Mouse (Mus musculus) thymus, postnatal 10 days (tissue): ENCODE results near the gene Hepacam.

ENCODE experiments used
- DNase-seq, 2 experiments: peaks; one replicate each; pipeline ENCODE4 v3.0.0; 2021; ENCODE audit warnings: low spot score in 2 of 2

Hepacam gene

DNA sequence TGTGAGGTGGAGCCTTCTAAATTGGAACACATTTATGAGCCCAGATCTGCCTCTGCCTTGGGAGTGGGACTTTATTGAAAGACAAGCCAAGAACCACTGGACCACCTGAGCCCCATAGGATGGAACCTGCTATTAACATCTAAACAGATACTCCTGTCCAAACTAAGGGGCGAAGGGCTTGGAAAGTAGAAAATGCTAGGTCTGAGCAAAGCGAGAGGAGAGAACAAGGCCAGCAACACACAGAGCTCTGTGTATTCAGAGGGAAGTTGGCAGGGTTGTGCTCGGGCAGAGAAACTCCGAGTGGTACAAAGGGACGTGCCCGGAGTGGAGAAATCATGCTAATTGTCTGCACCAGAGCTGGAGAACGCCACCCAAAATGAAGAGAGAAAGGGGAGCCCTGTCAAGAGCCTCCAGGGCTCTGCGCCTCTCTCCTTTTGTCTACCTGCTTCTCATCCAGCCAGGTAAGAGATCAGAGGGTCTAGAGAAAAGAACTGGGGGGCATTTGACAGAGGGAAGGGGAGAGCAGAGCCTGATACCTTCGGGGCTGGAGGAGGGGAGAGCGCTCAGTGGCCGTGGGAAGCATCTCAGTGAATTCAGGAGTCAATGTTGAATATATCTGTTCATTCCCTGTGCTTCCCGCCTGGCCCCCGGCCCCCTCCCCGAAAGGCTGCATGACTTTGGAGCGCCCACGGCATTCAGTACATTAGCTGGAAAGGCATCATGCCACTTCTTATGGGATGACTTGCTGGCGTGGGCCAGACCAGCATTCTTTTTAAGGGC is at the start of gene Hepacam:
Hepacam (plus strand) TSS at position 51 of the 780 bp plus-strand sequence.
- no peak for DNase-seq

DNA sequence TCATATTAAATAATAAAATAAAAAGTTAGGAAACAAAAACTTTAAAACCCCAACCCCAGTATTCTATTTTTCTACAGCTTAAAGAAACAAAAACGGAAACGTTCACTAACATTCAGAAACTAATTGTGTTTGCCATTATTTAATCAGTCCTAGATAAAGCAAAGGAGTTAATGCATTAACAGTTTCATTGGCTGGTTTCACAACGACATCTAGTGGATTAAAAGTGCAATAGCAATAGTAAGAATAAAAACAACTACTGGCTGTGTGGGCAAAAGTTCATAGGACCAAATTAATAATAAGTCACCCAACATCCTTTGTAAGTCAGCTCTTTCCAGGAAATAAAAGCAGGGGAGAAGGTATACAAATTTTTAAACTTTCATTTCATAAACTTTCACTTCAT is 37.7 kb upstream of the Hepacam start:
- DNase-seq = peak in 1 of 2 experiments; percentile 12

DNA sequence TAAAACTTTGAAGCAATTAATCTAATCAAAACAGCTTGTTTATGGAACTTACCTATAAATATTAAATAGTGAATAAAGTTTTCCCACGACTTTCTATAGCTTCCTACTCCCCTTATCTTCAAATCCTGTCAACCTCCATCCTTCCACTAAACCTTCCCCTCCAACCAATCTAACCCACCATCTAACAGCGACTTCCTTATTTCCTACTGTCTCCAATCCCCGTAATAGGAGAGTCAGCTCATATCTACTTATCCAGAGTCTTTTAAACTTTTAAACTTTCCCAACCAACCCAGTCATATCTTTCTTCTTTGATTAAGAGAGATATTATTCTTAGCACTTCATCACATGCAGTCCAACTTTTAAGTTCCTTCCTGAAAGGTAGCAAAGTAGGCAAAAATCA is 21.7 kb upstream of the Hepacam start:
- DNase-seq = no peak

DNA sequence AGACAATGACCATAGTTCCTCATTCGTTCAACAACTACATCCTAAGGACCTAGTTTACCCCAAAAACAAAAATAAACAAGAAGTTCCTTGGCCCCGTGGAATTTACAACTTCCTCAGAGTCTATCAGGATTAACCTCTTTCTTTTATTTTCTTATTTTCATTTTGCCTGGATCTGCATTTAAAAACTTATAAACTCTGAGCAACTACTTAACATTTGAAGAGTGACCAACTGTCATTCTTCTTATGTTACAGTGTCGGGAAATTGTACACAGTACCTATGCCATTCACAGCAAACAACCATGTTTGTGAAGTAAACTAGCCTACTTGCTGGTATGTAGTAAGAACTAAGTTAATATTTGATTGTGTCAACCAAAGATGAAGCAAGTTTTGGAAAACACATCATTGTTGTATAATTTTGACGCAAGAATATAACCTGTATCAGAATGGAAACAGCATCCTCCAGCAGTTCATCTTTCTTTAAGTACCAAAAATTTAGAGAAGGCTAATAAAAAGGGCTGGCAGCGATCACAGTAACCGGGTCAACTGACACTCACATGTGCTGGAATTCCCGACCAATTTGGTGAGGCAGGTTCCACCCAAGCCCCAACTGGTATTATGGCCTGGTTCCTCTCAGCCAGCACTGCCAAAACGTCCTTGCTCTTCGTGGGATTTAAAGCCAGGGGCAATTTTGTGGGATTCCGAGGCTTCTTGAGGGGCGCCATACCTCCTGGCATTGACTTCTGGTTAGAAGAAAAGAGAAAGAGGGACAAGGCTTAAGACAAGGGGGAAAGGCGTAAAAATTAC is 19.8 kb upstream of the Hepacam start:
- DNase-seq = peak in 1 of 2 experiments; percentile 16

DNA sequence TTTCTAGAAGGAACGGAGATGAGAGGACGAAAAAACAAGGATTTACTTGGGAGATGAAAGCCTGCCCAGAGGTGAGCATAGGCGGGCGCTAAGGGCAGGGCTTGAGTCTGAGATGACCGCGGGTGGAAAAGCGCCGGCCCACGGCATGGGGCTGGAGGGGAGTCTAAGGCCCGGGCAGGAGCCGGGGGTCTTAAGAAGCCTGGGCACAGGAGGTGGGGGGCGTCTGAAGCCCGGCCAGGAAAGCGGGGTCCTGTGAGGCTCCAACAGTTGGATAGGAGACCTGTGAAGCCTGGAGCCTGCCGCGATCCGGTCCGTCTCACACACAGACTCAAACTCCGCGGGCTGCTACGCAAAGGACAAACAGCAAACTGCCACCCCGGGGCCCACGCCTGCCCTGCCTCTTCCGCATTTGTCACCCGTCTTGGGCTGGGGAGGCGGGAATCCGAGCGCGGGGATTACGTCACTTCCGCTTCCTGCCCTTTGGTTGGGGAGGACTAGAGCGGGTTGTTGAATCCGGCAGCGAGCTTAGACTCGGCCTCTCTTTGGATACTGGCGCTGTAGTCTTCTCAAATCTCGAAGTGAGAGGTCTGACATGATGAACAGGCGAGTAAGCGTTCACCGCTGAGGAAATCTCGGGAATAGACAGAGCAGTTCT is 19.0 kb upstream of the Hepacam start, which contains the start of gene Ccdc15:
Ccdc15 (minus strand) TSS at position 445 of the 655 bp plus-strand sequence.
- peak; percentile 97 to 98 for DNase-seq

DNA sequence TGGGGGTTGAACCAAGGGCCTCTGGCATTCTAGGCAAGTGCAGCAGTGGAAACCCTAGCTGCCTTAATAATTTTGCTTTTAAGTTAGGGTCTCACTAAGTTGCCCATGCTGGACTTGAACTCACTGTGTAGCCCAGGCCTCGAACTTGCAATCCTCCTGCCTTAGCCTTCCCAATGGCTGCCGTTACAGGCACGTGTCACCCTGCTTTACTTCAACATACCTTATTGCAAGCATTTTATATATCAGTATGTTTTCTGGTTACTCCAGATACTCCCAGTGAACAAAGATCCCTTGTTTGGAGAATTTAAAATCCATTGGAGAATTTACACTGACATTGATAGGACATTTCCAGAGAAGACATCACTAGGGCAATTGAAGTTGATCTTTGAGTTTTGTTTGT is 18.1 kb upstream of the Hepacam start:
- DNase-seq = no peak

DNA sequence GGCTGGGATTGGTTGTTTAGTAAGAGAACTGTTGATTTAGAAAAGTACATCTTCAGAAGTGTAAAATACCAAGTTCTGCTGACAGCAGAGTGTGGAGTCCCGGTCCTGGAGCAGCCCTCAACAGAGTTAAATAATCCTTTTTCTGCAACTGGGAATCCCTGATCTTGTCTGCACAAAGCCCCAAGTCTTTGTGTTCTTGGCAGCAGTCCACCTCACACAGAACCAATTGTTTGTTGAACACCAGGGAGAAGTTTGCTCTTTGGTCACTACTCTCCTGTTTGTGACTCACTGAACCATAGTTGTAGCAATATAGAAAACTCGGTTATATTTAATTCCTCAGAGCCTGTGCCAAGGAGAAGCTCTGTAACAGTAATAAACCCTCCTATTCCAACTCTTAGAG is 15.9 kb upstream of the Hepacam start:
- no peak for DNase-seq

DNA sequence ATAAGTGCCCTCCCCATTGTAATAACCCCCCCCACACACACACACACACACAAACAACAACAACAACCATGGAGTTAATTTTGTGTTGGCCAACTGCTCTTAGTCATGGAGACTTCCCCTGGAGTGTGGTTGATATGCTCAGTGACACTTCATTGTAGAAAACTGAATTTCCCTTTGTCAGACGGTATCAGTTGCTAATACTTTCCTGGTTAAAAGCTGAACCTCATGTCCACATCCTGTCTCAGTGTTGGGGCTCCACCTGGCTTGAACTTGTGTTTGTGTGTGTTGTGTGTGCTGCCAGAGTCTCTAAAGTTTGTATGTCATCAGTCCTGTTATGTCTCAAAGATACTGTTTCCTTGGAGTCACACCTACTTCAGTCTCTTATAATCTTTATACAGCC is 12.7 kb upstream of the Hepacam start:
- DNase-seq = no peak

DNA sequence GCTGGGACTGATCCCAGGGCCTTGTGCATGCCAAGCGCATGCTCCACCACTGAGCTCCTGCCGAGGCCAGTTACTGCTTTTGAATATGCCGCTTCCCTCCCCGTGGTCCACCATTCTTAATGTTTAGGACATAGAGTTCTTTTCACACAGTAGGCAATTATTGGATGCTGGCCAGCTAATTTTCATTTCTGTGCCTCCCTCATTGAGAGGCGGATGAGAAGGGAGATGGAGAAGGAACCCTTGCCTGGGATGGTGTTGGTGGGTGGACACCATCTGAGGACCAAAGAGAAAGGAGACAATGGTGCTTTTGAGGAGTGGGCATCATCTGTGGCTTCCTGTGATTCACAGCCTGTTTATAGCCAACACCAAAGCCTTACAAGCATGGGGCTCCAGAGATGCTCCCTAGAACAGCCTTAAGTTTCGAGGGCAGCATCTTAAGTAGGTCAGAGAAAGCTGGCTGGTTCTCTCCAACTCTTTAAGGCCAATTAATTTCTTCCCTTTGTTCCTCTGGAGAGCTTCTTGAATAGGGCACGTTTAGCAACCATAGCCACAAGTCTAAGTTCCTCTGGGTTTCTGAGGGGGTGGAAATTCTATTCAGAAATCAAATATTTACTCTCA is 8.3 kb upstream of the Hepacam start:
- no peak for DNase-seq

DNA sequence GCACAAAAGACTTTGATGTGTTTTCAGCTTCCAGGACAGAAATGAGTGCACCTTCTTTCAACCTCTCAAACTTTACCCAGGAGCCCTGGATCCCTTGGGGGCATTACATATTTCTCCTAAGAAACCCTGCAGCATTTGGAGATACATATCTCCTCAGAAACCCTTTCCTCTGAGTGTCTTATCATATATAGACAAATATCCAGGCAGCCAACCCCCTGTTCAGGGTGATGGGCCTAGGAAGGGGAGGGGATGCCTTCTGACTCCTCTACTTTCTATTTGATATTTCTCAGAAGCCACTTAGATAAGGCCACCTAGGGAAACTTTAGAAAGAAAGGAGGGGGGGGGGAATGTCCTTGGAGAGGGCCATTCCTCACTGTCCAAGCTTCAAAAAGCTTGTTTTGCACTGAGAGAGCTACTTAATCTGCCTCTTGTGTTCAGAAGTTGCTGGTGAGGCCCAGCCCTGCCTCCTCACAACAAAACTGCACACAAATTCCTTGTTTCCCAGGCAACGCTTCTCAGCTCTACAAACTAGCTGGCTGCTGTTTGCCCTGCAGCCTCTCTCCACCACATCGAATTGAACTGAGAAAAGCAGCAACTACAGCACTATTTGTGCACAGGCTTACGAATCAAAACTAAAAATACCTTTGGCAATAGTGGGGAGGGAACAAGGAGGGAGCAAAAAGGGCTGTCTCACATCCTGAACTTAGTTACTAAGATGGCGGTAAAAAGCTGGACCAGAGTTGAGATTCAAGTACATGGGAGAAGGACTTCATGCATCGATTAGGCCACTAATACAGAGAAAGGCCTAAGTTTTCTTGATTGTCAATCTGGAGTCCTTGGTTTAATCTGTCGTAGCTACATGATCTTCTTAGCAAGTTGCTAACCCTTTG is 7.6 kb upstream of the Hepacam start:
- no peak for DNase-seq

DNA sequence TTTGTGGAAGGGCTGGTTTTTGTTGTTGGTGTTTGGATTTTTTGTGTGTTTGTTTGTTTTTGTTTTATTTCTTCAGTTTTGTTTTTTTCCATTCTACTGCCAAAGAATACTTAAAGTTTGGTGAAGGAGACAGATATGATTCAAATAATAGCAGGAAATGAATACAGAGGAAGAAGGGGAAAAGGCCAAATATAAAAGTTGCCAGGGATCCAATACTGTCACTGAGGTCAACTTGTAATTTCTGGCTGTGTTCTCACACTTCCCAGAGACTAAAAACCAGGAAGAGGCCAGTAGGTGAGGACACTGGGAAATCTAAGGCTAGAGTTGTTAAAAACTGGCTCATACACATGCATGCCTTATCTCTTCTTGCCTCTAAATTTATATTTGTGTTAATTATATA is 5.1 kb upstream of the Hepacam start:
- DNase-seq = no peak

DNA sequence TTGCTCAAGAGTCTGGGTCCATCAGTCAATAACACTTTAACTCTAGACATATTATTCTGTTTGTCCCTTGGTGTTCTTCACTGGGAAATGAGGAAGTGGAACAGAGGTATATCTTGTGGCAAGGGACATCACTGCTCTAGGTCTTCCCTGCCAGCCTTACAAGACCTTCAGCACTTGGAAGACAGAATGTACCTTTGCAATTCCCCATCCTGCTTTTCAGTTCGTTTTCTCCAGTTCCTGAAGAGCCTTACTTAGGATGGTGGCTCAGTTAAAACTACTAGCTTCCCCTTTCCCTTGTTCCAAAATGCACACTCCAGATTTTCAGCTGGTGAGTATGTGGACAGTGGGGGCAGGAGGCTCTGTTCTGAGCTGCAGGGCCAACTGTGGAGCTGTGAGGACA is 4.3 kb upstream of the Hepacam start:
- no peak for DNase-seq

DNA sequence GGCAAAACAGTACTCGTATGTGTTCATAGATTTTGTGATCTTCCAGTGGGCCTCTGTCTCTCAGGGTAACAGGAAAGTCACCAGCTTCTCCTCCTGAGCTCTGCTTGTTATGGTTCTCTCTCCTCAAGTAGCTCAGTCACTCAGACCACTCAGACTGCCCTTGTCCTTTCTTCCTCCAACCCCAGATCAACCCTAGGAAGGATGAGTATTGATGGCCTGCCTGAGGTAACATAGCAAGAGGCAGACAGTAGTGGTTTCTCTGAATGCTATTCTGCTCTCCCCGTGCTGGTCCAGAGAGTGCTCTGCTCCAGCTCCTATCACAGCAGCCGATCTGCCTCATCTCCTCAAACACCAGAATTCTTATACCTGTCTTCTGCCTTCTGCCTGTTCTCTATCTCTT is 3.6 kb upstream of the Hepacam start:
- no peak for DNase-seq

DNA sequence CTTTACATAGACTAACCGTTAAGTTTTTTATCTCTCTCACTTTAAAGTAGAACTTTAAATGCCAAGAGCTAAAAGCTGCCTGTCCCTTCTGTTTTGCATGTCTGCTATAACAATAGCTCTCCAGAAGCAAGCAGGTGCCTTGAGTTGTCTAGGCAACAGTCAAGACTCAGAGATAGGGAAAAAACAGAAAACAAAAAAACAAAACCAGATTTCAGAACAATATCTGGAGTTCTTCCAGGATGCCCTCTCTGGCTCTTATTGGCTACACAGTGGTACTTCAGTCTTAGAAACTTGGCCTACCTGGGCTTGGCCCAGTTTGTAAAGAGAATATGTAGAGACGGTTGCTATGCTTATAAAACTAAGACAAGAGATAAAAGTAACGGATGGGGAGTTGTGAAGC is 2.8 kb upstream of the Hepacam start:
- no peak for DNase-seq

DNA sequence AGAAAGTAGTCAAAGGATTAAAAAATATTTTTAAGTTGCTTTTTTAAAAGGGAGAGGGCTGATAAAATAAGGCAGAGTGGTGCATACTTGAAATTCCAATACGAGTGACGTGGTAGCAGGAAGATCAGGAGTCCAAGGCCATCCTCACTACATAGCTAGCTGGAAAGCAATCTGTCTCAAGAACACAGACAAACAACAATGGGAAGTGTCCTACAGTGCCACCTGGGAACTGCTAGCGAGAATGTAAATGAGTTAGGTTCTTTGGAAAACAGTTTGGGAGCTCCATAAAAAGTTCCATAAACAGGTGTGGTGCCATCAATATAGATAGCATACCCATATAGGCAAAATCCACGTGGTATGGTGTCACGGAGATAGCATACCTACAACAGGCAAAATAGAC is 1.4 kb upstream of the Hepacam start:
- no peak for DNase-seq

DNA sequence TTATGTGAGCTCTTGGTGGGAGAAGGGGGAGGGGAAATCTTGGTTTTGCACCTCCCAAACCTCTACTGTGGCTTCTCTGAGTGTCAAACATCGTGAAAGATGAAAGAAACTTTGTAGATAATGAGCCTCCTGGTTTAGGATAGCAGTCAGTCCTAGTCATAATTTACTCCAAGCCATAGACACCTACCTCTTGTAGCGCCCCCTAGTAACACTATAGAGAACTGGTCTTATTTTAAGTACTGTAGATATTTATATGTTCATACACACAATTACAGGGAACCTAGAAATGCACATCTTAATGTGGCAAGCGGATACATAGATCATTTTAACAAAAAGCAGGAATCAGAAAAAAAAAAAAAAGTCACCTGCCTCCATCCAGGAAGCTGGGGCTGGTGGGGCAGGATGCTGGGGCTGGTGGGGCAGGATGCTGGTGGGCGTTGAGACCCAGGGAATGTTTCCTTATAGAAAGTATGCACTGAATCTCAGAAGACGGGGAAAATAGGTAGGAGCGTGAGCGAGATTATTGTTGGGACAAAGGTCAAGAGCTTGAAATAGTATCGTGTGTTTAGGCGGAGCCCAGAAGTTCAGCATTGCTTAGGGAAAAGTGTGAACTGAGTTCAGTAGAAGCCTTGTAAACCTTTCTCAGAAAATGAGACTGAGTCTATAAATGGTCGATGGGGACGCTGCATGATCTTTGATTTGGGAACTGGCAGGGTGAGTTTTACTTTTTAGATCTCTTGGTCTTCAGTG is 1.1 kb downstream of the Hepacam start:
- DNase-seq = no peak

DNA sequence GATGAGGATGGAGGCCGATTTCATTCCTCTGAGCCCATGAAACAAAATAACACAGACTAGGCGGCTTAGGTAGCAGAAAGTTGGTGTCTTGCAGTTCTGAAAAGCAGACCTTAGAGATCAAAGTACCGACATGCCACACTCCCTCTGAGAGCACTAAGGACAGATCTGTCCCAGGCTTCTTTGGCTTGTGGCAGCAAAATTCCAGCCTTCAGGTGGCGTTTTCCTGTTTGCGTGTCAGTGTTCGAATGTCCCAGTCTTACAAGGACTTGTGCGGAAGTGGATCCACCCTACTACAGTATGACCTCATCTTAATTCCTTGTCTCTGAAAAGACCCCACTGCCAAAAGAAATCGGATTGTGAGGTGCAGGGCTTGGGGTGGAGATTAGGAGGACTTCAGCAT is 1.7 kb downstream of the Hepacam start:
- no peak for DNase-seq

DNA sequence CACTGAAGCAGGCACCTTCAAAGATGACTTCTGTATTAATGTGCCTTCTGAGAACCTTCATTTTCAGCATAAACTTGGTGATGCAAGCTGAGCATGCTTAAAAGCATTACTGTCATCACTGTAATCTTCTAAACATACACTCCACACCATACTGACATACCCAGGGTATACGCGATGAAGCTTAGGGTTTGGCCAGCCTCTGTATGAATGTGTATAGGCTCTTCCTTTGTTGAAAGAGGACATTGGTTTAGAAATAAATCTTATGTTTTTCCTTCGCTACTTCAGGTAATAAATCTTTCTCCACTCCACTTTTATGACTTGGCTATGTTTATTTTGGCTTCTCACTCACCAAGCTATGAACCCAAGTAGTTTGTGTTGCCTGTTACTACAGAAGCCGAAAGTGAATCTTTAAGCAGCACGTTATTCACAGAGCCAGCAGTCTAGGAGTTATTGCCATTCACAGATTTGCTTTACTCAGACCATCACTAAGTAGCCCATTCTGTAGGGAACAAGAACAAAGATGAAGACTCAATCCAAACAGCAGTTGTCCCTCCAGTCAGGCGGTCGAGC is 4.2 kb downstream of the Hepacam start:
- DNase-seq = no peak

DNA sequence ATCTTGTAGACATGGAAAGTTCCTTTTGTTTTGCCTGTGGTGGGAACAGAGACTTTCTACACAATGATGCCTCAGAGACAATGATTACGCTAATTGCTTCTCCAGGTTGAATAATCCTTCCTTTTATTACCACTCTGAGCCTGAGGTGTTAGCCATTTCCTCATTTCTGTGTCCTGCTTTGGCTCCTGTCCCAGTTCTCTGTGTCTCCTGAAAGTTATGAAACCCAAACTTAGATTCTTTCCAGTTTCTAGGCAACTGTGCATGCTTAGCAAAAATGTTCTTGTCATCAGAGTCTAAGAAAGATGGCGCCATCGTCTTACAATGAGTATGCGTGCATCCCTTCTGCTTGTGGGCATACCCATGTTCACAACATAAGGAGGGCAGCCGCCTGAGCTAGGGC is 8.6 kb downstream of the Hepacam start:
- DNase-seq = no peak

DNA sequence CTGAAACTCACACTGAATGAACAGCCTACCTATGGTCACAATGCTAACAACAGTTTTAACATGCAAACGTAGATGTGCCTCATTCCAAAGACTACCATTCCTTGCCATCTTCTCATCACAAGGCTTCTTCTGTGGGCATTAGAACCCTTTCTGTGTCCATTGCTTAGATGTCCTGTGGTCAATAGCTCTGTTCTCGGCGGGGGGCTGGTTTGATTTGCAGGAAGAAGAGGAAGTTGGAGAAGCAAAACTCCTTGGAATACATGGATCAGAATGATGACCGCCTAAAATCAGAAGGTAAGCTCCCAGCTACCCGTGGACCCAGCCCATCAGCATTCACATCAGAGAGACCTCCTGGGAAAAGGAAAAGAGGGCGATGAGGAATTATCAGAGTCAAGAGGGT is 16.0 kb downstream of the Hepacam start:
- no peak for DNase-seq
